Mouse (Mus musculus) MEL (cell line): ENCODE data around the gene Nrip2. TPM values are rescaled to one million over a fixed set of nuclear protein-coding genes. Genes with fewer than 3 reads are reported as not detected.

Experiments
- DNase-seq: peaks from one replicate; pipeline ENCODE4 v3.0.0; 2011; ENCODE audit warnings: low read depth, low spot score
- H3K27ac ChIP-seq: 2 replicates; pipeline ENCODE4 v1.5.1; 2012; ENCODE audit warnings: low read depth, mild to moderate bottlenecking, control low read depth, low read length, moderate library complexity; ENCODE audit not compliant: control insufficient read depth
- H3K27me3 ChIP-seq, 2 experiments: fragments of 150-350 bp in 1 of 2; sonication (generic) in 1 of 2; 2 replicates each; pipeline ENCODE4 v1.6.1; 2012; ENCODE audit warnings: low read length in 2 of 2, mild to moderate bottlenecking in 2 of 2, improper control_type of control experiment in 1 of 2, moderate library complexity in 1 of 2; ENCODE audit not compliant: insufficient read depth in 2 of 2, control insufficient read depth in 1 of 2
- H3K36me3 ChIP-seq, 2 experiments: 2 replicates each; pipeline ENCODE4 v1.6.1; 2012 to 2014; ENCODE audit warnings: low read length in 2 of 2, improper control_type of control experiment in 1 of 2, inconsistent platforms in 1 of 2, mild to moderate bottlenecking in 1 of 2; ENCODE audit not compliant: insufficient read depth in 2 of 2, control insufficient read depth in 1 of 2
- H3K4me1 ChIP-seq, 2 experiments: fragments of 150-350 bp in 1 of 2; sonication (generic) in 1 of 2; 2 replicates each; pipeline ENCODE4 v1.6.1; 2012; ENCODE audit warnings: low read length in 2 of 2, improper control_type of control experiment in 1 of 2, mild to moderate bottlenecking in 1 of 2; ENCODE audit not compliant: insufficient read depth in 2 of 2, control insufficient read depth in 1 of 2
- H3K4me3 ChIP-seq, 2 experiments: fragments of 150-350 bp in 1 of 2; sonication (generic) in 1 of 2; 2 replicates each; pipeline ENCODE4 v1.5.1; 2012; ENCODE audit warnings: low read depth in 2 of 2, low read length in 2 of 2, mild to moderate bottlenecking in 2 of 2, moderate library complexity in 2 of 2, control low read depth in 1 of 2, improper control_type of control experiment in 1 of 2; ENCODE audit not compliant: control insufficient read depth in 1 of 2, insufficient read depth in 1 of 2
- H3K79me2 ChIP-seq: 2 replicates; pipeline ENCODE4 v1.6.1; 2012; ENCODE audit warnings: mild to moderate bottlenecking, low read length, moderate library complexity; ENCODE audit not compliant: control insufficient read depth, poor library complexity, insufficient read depth
- H3K9ac ChIP-seq: 2 replicates; pipeline ENCODE4 v1.6.1; 2012; ENCODE audit warnings: low read depth, mild to moderate bottlenecking, control low read depth, low read length, moderate library complexity; ENCODE audit not compliant: control insufficient read depth, poor library complexity, severe bottlenecking
- H3K9me3 ChIP-seq: fragments of 150-350 bp; sonication (generic); replicated peaks from 2 replicates; pipeline ENCODE4 v1.6.1; 2012; ENCODE audit warnings: mild to moderate bottlenecking, low read length, improper control_type of control experiment, moderate library complexity; ENCODE audit not compliant: insufficient read depth
- CTCF ChIP-seq, 3 experiments: IDR thresholded peaks in 2 of 3; conservative IDR thresholded peaks in 1 of 3; 2 replicates each; pipeline ENCODE4 v1.5.1; 2011 to 2012; ENCODE audit warnings: low read length in 3 of 3, low read depth in 2 of 3, mild to moderate bottlenecking in 2 of 3, improper control_type of control experiment in 1 of 3, inconsistent platforms in 1 of 3, mixed read lengths in 1 of 3, moderate library complexity in 1 of 3; ENCODE audit not compliant: control insufficient read depth in 1 of 3, insufficient read depth in 1 of 3, poor library complexity in 1 of 3, severe bottlenecking in 1 of 3
- E2F4 ChIP-seq: IDR thresholded peaks from 2 replicates; pipeline ENCODE4 v1.6.1; 2011; ENCODE audit warnings: low read depth, low read length, improper control_type of control experiment, borderline replicate concordance
- EP300 ChIP-seq, 2 experiments: IDR thresholded peaks; 2 replicates each; pipeline ENCODE4 v1.6.1; 2011; ENCODE audit warnings: improper control_type of control experiment in 2 of 2, low read length in 2 of 2, low read depth in 1 of 2, mild to moderate bottlenecking in 1 of 2
- ETS1 ChIP-seq: IDR thresholded peaks from 2 replicates; pipeline ENCODE4 v1.6.1; 2012; ENCODE audit warnings: low read depth, mild to moderate bottlenecking, inconsistent platforms, low read length, improper control_type of control experiment, moderate library complexity
- MAFK ChIP-seq: IDR thresholded peaks from 2 replicates; pipeline ENCODE4 v1.6.1; 2011; ENCODE audit warnings: low read depth, mild to moderate bottlenecking, low read length, improper control_type of control experiment, borderline replicate concordance
- MAX ChIP-seq: IDR thresholded peaks from 2 replicates; pipeline ENCODE4 v1.6.1; 2011; ENCODE audit warnings: low read length, improper control_type of control experiment
- MAZ ChIP-seq: IDR thresholded peaks from 2 replicates; pipeline ENCODE4 v1.6.1; 2012; ENCODE audit warnings: low read depth, mild to moderate bottlenecking, inconsistent platforms, low read length, improper control_type of control experiment
- NRF1 ChIP-seq: IDR thresholded peaks from 2 replicates; pipeline ENCODE4 v1.6.1; 2014; ENCODE audit warnings: low read depth, mild to moderate bottlenecking, inconsistent platforms, low read length, improper control_type of control experiment, moderate library complexity; ENCODE audit not compliant: poor library complexity, insufficient read depth, severe bottlenecking
- POLR2A ChIP-seq, 2 experiments: IDR thresholded peaks; 2 replicates each; pipeline ENCODE4 v1.6.1; 2011 to 2012; ENCODE audit warnings: low read length in 2 of 2, mild to moderate bottlenecking in 2 of 2, control low read depth in 1 of 2, improper control_type of control experiment in 1 of 2, low read depth in 1 of 2, moderate library complexity in 1 of 2; ENCODE audit not compliant: control insufficient read depth in 1 of 2, insufficient read depth in 1 of 2, poor library complexity in 1 of 2
- RAD21 ChIP-seq: IDR thresholded peaks from 2 replicates; pipeline ENCODE4 v1.6.1; 2011; ENCODE audit warnings: mild to moderate bottlenecking, low read depth, low read length, improper control_type of control experiment
- SIN3A ChIP-seq: IDR thresholded peaks from 2 replicates; pipeline ENCODE4 v1.6.1; 2012; ENCODE audit warnings: low read length, improper control_type of control experiment, inconsistent platforms
- SMC3 ChIP-seq: IDR thresholded peaks from 2 replicates; pipeline ENCODE4 v1.6.1; 2011; ENCODE audit warnings: low read depth, low read length, improper control_type of control experiment
- TCF12 ChIP-seq: IDR thresholded peaks from 2 replicates; pipeline ENCODE4 v1.6.1; 2014; ENCODE audit warnings: low read depth, mild to moderate bottlenecking, inconsistent platforms, low read length, improper control_type of control experiment, moderate library complexity
- UBTF ChIP-seq: IDR thresholded peaks from 2 replicates; pipeline ENCODE4 v1.6.1; 2012; ENCODE audit warnings: low read depth, mild to moderate bottlenecking, inconsistent platforms, low read length, improper control_type of control experiment, moderate library complexity, borderline replicate concordance; ENCODE audit not compliant: insufficient read depth
- ZKSCAN1 ChIP-seq: IDR thresholded peaks from 2 replicates; pipeline ENCODE4 v1.6.1; 2012; ENCODE audit warnings: low read depth, mild to moderate bottlenecking, inconsistent platforms, low read length, improper control_type of control experiment, moderate library complexity
- polyA plus RNA-seq, 2 experiments: library from polyadenylated mRNA; stranded (reverse) in 1 of 2; unstranded in 1 of 2; fragments of >175 nt in 1 of 2; fragments of >200 nt in 1 of 2; gene quantifications; 2 replicates each; pipeline versions ENCODE4 v1.2.1 to v1.2.4; 2012; ENCODE audit warnings: low replicate concordance in 2 of 2, low read depth in 1 of 2; ENCODE audit not compliant: insufficient read length in 2 of 2, insufficient read depth in 1 of 2, missing spikeins in 1 of 2
- total RNA-seq: library from RNA; depleted of rRNA; stranded (reverse); fragments of 300-350 nt; gene quantifications from 2 replicates; pipeline ENCODE4 v1.2.3, GENCODE M21; 2012

Gene Nrip2
- total and polyA plus RNA-seq, 3 experiments = 0.04 to 0.86 TPM; not detected in 1

DNA sequence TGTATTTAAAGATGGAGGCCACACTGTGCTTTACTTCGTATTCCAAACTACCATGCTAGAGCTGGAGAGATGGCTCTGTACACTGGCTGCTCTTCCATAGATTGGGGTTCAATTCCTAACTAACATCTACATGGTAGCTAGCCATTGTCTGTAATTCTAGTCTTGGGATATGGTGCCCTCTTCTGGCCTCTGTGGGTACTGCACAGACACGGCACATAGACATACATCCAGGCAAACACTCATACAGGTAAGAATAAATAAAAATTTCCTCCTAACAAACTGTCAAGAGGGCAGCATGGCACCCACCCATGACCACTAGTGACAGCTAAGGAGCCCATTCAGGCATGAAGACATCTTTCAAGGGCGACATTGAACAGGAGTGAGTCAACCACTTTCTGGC is 12.0 kb downstream of the Nrip2 start (continued):
- TF ChIP-seq SIN3A = no peak

DNA sequence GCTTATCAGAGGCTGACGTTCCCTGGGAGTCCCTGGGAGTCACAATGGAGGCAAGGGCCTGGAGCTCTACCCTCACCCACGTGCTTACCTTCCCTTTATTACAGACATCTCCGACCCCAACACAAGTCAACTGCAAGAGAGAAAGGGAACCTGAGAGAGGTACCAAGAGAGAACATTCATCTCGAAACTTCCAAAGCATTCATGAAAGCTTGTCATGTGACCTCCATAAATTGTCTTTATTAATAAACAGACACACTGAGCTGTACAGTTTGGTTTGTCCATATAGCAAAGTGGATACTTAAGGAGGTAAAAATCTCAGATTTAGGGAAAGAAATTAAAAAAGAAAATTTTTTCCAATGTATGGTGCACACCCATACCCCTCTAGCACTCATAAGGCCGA is 17.1 kb downstream of the Nrip2 start:
- H3K36me3 ChIP-seq = no peaks in the 10 kb centered on the region

DNA sequence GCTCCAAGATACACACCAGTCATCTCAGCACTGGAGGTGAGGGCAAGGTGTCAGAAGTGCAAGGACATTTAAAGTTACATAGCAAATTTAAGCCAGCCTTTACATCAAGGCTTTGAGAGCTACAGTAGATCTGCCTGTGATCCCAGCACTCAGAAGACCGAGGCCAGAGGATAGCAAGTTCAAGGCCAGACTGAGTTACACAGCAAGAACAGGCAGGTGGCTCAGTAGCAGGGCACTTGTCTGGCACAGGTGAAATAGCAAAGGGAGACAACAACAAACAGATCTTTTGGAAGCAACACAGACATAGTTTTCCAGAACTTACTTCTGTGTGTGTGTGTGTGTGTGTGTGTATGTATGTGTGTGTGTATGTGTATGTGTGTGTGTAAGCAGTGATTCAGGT is 19.0 kb downstream of the Nrip2 start:
- 0 out of 2 replicates have a peak, but pooled peaks cover 1% of the 10 kb centered on the region for H3K79me2 ChIP-seq
- DNase-seq = no peak
- H3K36me3 ChIP-seq = no peaks in the 10 kb centered on the region; a peak in 1 of 4 replicates
- no peak overlapping the region for H3K27ac ChIP-seq
- no peaks in the 10 kb centered on the region for H3K4me1 ChIP-seq
- no peaks in the 10 kb centered on the region for H3K9me3 ChIP-seq
- no peaks in the 10 kb centered on the region for H3K27me3 ChIP-seq
- no peak overlapping the region for H3K4me3 ChIP-seq
- TF ChIP-seq TCF12 (no peak), MAX (no peak), ETS1 (no peak), MAFK (no peak), SMC3 (no peak), NRF1 (no peak), POLR2A (IDR thresholded peaks at IDR 0.05; ENCODE audit: control insufficient read depth in 1 of 2, insufficient read depth in 1 of 2, low read depth in 1 of 2, low read length in 2 of 2, poor library complexity in 1 of 2) (no peak), UBTF (no peak), ZKSCAN1 (no peak), MAZ (no peak), E2F4 (no peak), CTCF (IDR thresholded peaks at IDR 0.05 in 2 of 3, conservative IDR thresholded peaks at IDR 0.05 in 1 of 3; ENCODE audit: control insufficient read depth in 1 of 3, insufficient read depth in 1 of 3, low read depth in 2 of 3, low read length in 3 of 3, poor library complexity in 1 of 3, severe bottlenecking in 1 of 3) (no peak), RAD21 (no peak)
- H3K9ac ChIP-seq = no peak overlapping the region

More for the DNA sequence above, 17.1 kb downstream of the Nrip2 start:
- no peaks in the 10 kb centered on the region for H3K4me1 ChIP-seq
- H3K9ac ChIP-seq = no peak overlapping the region
- no peaks in the 10 kb centered on the region for H3K27me3 ChIP-seq
- H3K79me2 ChIP-seq = no peaks in the 10 kb centered on the region
- no peak for DNase-seq
- no peak overlapping the region for H3K27ac ChIP-seq
- no peaks in the 10 kb centered on the region for H3K9me3 ChIP-seq
- TF ChIP-seq EP300 (IDR thresholded peaks at IDR 0.05; ENCODE audit: low read depth in 1 of 2, low read length in 2 of 2) = no peak
- no peak overlapping the region for H3K4me3 ChIP-seq
